Mouse (Mus musculus): Measurements from ENCODE around the gene Eprs.

GRCm38 (mm10) chr1:185342441-185342840, 20.4 kb upstream of the Eprs start:
- no peak for TF ChIP-seq CTCF (IDR thresholded peaks at IDR 0.05; ENCODE audit: control insufficient read depth, insufficient read depth, insufficient replicate concordance, low read depth, low read length)
- no peak for TF ChIP-seq POLR2A (IDR thresholded peaks at IDR 0.05; ENCODE audit: control insufficient read depth, low read depth, low read length)

Data from testis, adult 2 months (tissue).